Mouse (Mus musculus) ES-Bruce4 (cell line): Measurements from ENCODE around the gene Zfp697. TPM values are rescaled to one million over a fixed set of nuclear protein-coding genes. Genes with fewer than 3 reads are reported as not detected.
"Not testable (repeated sequence)": the region's sequence is repeated elsewhere in the genome, so short reads cannot be mapped to it uniquely, and the experiment has no call there.

ENCODE experiments used
- H3K27ac ChIP-seq: 2 replicates; pipeline ENCODE4 v1.5.1; 2012; ENCODE audit warnings: low read length, inconsistent platforms; ENCODE audit not compliant: insufficient read depth
- H3K27me3 ChIP-seq: 2 replicates; pipeline ENCODE4 v1.6.1; 2012; ENCODE audit warnings: mild to moderate bottlenecking, low read length, inconsistent platforms; ENCODE audit not compliant: control insufficient read depth, poor library complexity, insufficient read depth, severe bottlenecking
- H3K36me3 ChIP-seq: 2 replicates; pipeline ENCODE4 v1.6.1; 2012; ENCODE audit warnings: inconsistent platforms, mild to moderate bottlenecking, low read length, moderate library complexity; ENCODE audit not compliant: control insufficient read depth, poor library complexity, insufficient read depth, severe bottlenecking
- H3K4me1 ChIP-seq: one replicate; pipeline ENCODE4 v1.8.1; 2011; ENCODE audit warnings: low read length; ENCODE audit not compliant: control insufficient read depth, insufficient read depth
- H3K4me3 ChIP-seq: 2 replicates; pipeline ENCODE4 v1.5.1; 2011; ENCODE audit warnings: low read depth, mild to moderate bottlenecking, low read length
- H3K9ac ChIP-seq: 2 replicates; pipeline ENCODE4 v1.6.1; 2012; ENCODE audit warnings: low read depth, mild to moderate bottlenecking, inconsistent platforms; ENCODE audit not compliant: poor library complexity, severe bottlenecking
- H3K9me3 ChIP-seq: replicated peaks from 2 replicates; pipeline ENCODE4 v1.6.1; 2012; ENCODE audit warnings: mild to moderate bottlenecking, low read length, inconsistent platforms; ENCODE audit not compliant: control insufficient read depth, poor library complexity, insufficient read depth, severe bottlenecking
- CTCF ChIP-seq: IDR thresholded peaks from one replicate; pipeline ENCODE4 v1.8.1; 2011; ENCODE audit warnings: low read depth, low read length
- EP300 ChIP-seq: IDR thresholded peaks from 2 replicates; pipeline ENCODE4 v1.6.1; 2011; ENCODE audit warnings: low read depth, low read length; ENCODE audit not compliant: insufficient read depth
- POLR2A ChIP-seq: IDR thresholded peaks from one replicate; pipeline ENCODE4 v1.8.1; 2011; ENCODE audit warnings: low read length; ENCODE audit not compliant: insufficient read depth
- polyA plus RNA-seq: library from polyadenylated mRNA; stranded (reverse); fragments of >200 nt; gene quantifications from 2 replicates; pipeline ENCODE4 v1.2.4, GENCODE M21; 2011; ENCODE audit warnings: low read depth; ENCODE audit not compliant: missing spikeins, insufficient read depth, insufficient read length

The Zfp697 gene
- polyA plus RNA-seq, 1 experiment, result 8.2 TPM

GRCm38 (mm10) chr3:98389305-98389704 is 7.0 kb downstream of the Zfp697 start:
- Histone ChIP-seq H3K27ac (no peak overlapping the region), H3K4me3 (no peak overlapping the region), H3K4me1 (no peaks in the 10 kb centered on the region), H3K9me3 (no peaks in the 10 kb centered on the region), H3K36me3 (no peaks in the 10 kb centered on the region), H3K27me3 (no peaks in the 10 kb centered on the region), H3K9ac (no peak overlapping the region)
- TF ChIP-seq CTCF, result no peak
- TF ChIP-seq POLR2A, result no peak
- no peak for TF ChIP-seq EP300

GRCm38 (mm10) chr3:98404268-98404895 is 22.1 kb downstream of the Zfp697 start:
- not testable (repeated sequence) for H3K9me3 ChIP-seq, H3K4me1 ChIP-seq, H3K9ac ChIP-seq, H3K27me3 ChIP-seq, H3K36me3 ChIP-seq, H3K27ac ChIP-seq, H3K4me3 ChIP-seq

- not testable (repeated sequence) for H3K4me1 ChIP-seq, H3K4me3 ChIP-seq, H3K27ac ChIP-seq, H3K27me3 ChIP-seq, H3K9me3 ChIP-seq, H3K9ac ChIP-seq, H3K36me3 ChIP-seq
Measured at GRCm38 (mm10) chr3:98405877-98406276, 23.6 kb downstream of the Zfp697 start.

GRCm38 (mm10) chr3:98406569-98407144 is 24.4 kb downstream of the Zfp697 start:
- H3K27me3 ChIP-seq, H3K36me3 ChIP-seq, H3K9ac ChIP-seq, H3K27ac ChIP-seq, H3K4me1 ChIP-seq, H3K4me3 ChIP-seq, H3K9me3 ChIP-seq: not testable (repeated sequence)
- TF ChIP-seq EP300, result peak; percentile 42; the same call in 1 of the 2 replicates

- not testable (repeated sequence) for H3K4me3 ChIP-seq, H3K9ac ChIP-seq, H3K4me1 ChIP-seq, H3K27me3 ChIP-seq, H3K27ac ChIP-seq, H3K36me3 ChIP-seq, H3K9me3 ChIP-seq
Measured at GRCm38 (mm10) chr3:98407261-98407780, 25.1 kb downstream of the Zfp697 start.

- H3K4me3 ChIP-seq, H3K4me1 ChIP-seq, H3K36me3 ChIP-seq, H3K27ac ChIP-seq, H3K9ac ChIP-seq, H3K9me3 ChIP-seq, H3K27me3 ChIP-seq: not testable (repeated sequence)
Measured at GRCm38 (mm10) chr3:98410619-98411580, 28.6 kb downstream of the Zfp697 start.
